Mouse (Mus musculus): ENCODE measurements around the gene Cacna1b.

DNA sequence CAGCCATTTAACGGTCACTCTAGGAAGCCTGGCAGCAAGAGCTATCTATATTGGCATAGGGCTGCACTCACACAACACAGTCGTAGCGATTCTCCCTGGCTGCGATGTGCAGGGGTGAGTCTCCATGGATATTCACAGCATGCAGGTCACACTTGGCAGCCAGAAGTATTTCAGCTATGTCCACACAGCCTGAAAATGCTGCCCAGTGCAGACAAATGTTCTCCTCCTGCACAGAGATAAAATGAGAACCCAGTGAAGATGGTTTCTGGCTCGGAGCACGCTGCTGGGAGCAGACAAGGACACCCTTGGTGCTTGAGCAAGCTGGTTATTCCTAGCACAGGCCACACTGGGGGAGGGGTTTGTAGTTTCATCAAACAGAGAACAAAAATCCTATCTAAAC, 43.2 kb upstream of the Cacna1b start:
- TF ChIP-seq HCFC1 (IDR thresholded peaks at IDR 0.05; ENCODE audit: borderline replicate concordance, insufficient read depth, low read length): no peak
- no peak for TF ChIP-seq ZC3H11A (IDR thresholded peaks at IDR 0.05; ENCODE audit: borderline replicate concordance, low read depth, low read length)
- TF ChIP-seq MAFK (IDR thresholded peaks at IDR 0.05; ENCODE audit: insufficient read depth, low read depth, low read length): no peak
- no peak for TF ChIP-seq ZNF384 (IDR thresholded peaks at IDR 0.05; ENCODE audit: low read depth, low read length)

Data from ES-E14 (cell line).